Mouse (Mus musculus): ENCODE measurements at regions not wholly inside any gene's neighbourhood (a gene's known extent, or its start where the extent isn't known, plus 50 kb on each side); places are given as distances from the start of the nearest gene placed in this dataset.

GRCm38 (mm10) chr2:79096532-79097251 is 158.5 kb upstream of the Itga4 start:
- H3K4me3 ChIP-seq (ENCODE audit: insufficient read depth, low read length) = no peak overlapping the region
- H3K4me1 ChIP-seq (ENCODE audit: control insufficient read depth, insufficient read depth, low read length) = no peaks in the 10 kb centered on the region
- TF ChIP-seq CTCF (IDR thresholded peaks at IDR 0.05; ENCODE audit: borderline replicate concordance, insufficient read depth, low read length) (no peak), POLR2A (IDR thresholded peaks at IDR 0.05; ENCODE audit: low read depth, low read length) (no peak)
- no peak overlapping the region for H3K27ac ChIP-seq (ENCODE audit: insufficient read depth, low read length)

DNA sequence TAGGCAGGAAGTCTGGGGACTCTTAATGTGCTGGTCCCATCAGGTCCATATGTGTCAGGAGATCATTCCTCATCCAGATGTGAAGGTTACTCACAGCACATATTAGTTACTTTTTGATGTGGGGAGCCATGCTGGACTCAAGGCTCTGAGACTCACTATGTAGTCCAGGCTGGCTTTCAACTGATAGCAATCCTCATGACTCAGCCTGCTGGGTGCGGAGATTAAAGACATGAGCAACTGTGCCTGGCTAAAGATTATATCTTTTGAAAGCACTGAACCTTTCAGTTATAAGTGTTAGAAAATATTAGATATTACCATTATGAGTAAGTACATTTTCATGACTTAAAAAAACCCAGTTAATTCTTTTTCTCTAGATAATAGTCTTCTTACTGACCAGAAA is 155.6 kb upstream of the Itga4 start:
- no peak for TF ChIP-seq POLR2A (IDR thresholded peaks at IDR 0.05; ENCODE audit: low read depth, low read length)
- no peak for TF ChIP-seq CTCF (IDR thresholded peaks at IDR 0.05; ENCODE audit: borderline replicate concordance, insufficient read depth, low read length)
- no peak overlapping the region for H3K27ac ChIP-seq (ENCODE audit: insufficient read depth, low read length)

DNA sequence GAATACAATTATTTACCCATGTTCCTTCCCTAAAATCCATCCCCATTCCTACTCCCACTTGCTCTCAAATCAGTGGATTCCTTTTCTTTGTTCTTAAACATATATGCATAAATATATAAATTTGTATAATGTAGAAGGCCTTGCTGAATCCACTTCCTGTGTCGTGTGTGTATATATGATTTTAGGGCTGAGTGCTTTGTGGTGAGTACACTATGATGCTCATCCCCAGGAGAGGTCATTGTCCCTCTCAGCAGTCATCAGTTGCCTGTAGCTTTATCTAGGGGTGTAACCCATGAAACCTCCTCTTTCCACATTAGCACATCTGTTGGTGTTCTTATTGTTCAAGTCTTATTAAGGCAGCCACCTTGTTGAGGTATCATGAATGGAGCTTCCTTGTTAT is 143.6 kb upstream of the Itga4 start:
- Histone ChIP-seq H3K4me1 (ENCODE audit: control insufficient read depth, insufficient read depth, low read length) (no peaks in the 10 kb centered on the region), H3K27ac (ENCODE audit: insufficient read depth, low read length) (no peak overlapping the region)
- TF ChIP-seq CTCF (IDR thresholded peaks at IDR 0.05; ENCODE audit: borderline replicate concordance, insufficient read depth, low read length) (no peak), POLR2A (IDR thresholded peaks at IDR 0.05; ENCODE audit: low read depth, low read length) (no peak)

More for the DNA sequence above, 155.6 kb upstream of the Itga4 start:
- Histone ChIP-seq H3K4me1 (ENCODE audit: control insufficient read depth, insufficient read depth, low read length) (no peaks in the 10 kb centered on the region), H3K4me3 (ENCODE audit: insufficient read depth, low read length) (no peak overlapping the region)

GRCm38 (mm10) chr2:79112076-79112475 is 143.2 kb upstream of the Itga4 start:
- Histone ChIP-seq H3K4me3 (ENCODE audit: insufficient read depth, low read length) (no peak overlapping the region), H3K4me1 (ENCODE audit: control insufficient read depth, insufficient read depth, low read length) (no peaks in the 10 kb centered on the region), H3K27ac (ENCODE audit: insufficient read depth, low read length) (no peak overlapping the region)
- TF ChIP-seq CTCF (IDR thresholded peaks at IDR 0.05; ENCODE audit: borderline replicate concordance, insufficient read depth, low read length) (no peak), POLR2A (IDR thresholded peaks at IDR 0.05; ENCODE audit: low read depth, low read length) (no peak)

More for the DNA sequence above, 143.6 kb upstream of the Itga4 start:
- H3K4me3 ChIP-seq (ENCODE audit: insufficient read depth, low read length) = no peak overlapping the region

DNA sequence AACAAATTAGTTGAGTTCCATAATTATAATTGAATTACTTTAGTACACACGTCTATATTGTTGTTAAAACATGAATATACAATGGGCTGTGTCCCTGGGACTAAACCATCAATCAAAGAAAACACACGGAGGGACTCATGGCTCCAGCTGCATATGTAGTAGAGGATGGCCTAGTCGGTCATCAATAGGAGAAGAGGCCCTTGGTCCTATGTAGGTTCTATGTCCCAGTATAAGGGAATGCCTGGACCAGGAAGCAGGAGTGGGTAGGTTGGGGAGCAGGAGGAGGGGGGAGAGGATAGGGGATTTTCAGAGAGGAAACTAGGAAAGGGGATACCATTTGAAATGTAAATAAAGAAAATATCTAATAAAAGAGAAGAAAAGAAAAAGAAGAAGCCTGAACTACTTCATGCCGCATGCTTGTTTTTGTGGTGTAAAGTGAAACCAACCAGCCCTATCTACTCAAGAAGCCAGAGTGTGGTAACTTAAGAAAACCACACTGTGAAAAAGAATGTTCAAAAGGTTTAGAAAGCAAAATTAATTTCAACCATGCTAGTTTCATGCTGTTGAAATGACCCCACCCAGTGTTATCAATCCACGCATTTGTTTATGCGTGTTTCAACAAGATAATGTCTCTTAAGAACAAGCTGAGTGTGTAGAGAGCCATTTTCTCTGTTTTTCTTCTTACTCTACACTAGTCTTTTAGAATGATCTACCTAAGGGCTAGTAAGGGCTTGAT is 134.4 kb upstream of the Itga4 start:
- Histone ChIP-seq H3K27ac (ENCODE audit: insufficient read depth, low read length) (no peak overlapping the region), H3K4me3 (ENCODE audit: insufficient read depth, low read length) (no peak overlapping the region)
- TF ChIP-seq CTCF (IDR thresholded peaks at IDR 0.05; ENCODE audit: borderline replicate concordance, insufficient read depth, low read length) (no peak), POLR2A (IDR thresholded peaks at IDR 0.05; ENCODE audit: low read depth, low read length) (no peak)

DNA sequence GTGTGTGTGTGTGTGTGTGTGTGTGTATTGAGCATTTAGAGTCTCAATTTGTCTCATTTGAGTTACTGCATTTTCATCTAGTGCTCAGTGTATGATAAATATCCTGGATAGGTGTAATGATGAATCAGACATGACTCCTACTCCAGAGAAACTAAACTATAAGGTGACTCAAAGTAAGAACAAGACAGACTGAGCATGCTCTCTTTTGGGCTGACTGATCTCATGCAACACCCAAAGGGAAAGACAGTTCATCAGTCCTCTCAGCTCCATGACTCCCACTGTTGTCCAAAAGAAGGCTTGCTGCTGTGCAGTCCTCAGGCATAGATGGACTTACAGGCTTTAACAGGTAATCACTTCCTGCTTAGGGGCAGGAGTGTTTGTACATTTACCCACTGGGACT is 132.7 kb upstream of the Itga4 start:
- no peak overlapping the region for H3K4me3 ChIP-seq (ENCODE audit: insufficient read depth, low read length)
- no peak overlapping the region for H3K27ac ChIP-seq (ENCODE audit: insufficient read depth, low read length)
- H3K4me1 ChIP-seq (ENCODE audit: control insufficient read depth, insufficient read depth, low read length) = no peaks in the 10 kb centered on the region
- TF ChIP-seq POLR2A (IDR thresholded peaks at IDR 0.05; ENCODE audit: low read depth, low read length) = no peak
- TF ChIP-seq CTCF (IDR thresholded peaks at IDR 0.05; ENCODE audit: borderline replicate concordance, insufficient read depth, low read length) = no peak

More for the DNA sequence above, 134.4 kb upstream of the Itga4 start:
- H3K4me1 ChIP-seq (ENCODE audit: control insufficient read depth, insufficient read depth, low read length) = no peaks in the 10 kb centered on the region

DNA sequence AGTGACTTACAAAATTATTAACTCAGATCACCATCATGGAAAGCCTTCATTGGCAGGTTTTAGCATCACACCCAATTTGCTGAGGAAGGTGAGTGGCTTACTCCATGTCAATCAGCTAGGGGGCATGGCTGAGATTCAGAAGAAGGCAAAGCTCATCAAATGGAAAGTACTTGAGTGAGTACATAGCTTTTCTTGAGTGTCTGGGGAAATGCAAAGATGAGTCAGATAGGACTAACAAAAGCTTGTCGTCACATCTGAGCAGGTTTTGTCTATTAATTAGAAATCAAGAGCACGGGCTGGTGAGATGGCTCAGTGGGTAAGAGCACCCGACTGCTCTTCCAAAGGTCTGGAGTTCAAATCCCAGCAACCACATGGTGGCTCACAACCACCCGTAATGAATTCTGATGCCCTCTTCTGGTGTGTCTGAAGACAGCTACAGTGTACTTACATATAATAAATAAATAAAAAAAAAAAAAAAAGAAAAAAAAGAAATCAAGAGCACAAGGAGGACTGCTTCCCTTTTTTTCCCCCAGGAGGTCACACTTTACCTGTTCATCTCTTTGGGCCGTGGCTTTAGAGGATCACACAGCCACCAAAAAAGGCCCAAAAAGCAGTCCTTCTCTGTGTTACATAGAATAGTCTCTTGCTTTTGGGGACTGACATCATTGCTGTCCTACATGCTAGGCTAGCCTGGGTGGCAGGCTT is 130.8 kb upstream of the Itga4 start:
- no peaks in the 10 kb centered on the region for H3K4me1 ChIP-seq (ENCODE audit: control insufficient read depth, insufficient read depth, low read length)
- TF ChIP-seq CTCF (IDR thresholded peaks at IDR 0.05; ENCODE audit: borderline replicate concordance, insufficient read depth, low read length) (no peak), POLR2A (IDR thresholded peaks at IDR 0.05; ENCODE audit: low read depth, low read length) (no peak)
- H3K27ac ChIP-seq (ENCODE audit: insufficient read depth, low read length) = no peak overlapping the region
- no peak overlapping the region for H3K4me3 ChIP-seq (ENCODE audit: insufficient read depth, low read length)

DNA sequence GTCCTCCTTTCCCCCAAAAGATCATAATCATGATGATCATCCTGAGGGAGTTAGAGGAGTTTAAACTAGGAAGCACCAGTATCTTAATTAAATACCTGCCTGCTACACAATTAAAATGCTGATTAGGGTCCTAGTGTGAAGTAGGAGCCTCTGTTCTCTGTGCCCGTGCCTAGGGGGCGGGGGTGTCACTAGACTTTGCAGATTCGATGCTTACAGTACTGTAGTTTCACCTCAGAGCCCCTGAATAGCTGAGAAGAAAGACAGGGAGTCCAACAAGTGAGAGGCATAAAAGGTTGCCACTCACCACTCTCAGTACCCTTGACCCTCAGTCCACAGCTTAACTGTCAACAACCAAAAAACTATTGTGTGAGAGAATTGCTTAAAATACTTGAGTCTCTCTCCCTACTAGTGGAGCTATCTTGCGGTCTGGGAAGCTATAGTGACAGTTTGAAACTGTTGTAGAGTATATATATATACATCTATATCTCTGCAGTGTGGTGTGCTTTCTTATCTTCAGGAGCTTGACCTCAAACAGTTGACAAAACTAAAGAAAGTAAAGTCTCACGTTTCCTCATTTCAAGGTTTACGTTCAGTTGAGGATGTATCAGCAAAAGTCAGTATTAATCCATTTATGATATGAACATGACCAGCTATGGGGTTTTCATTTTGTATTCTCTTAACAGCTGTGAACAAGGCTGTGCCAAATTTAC is 128.9 kb upstream of the Itga4 start:
- H3K27ac ChIP-seq (ENCODE audit: insufficient read depth, low read length) = no peak overlapping the region
- no peak overlapping the region for H3K4me3 ChIP-seq (ENCODE audit: insufficient read depth, low read length)
- TF ChIP-seq POLR2A (IDR thresholded peaks at IDR 0.05; ENCODE audit: low read depth, low read length) (no peak), CTCF (IDR thresholded peaks at IDR 0.05; ENCODE audit: borderline replicate concordance, insufficient read depth, low read length) (no peak)
- no peaks in the 10 kb centered on the region for H3K4me1 ChIP-seq (ENCODE audit: control insufficient read depth, insufficient read depth, low read length)

DNA sequence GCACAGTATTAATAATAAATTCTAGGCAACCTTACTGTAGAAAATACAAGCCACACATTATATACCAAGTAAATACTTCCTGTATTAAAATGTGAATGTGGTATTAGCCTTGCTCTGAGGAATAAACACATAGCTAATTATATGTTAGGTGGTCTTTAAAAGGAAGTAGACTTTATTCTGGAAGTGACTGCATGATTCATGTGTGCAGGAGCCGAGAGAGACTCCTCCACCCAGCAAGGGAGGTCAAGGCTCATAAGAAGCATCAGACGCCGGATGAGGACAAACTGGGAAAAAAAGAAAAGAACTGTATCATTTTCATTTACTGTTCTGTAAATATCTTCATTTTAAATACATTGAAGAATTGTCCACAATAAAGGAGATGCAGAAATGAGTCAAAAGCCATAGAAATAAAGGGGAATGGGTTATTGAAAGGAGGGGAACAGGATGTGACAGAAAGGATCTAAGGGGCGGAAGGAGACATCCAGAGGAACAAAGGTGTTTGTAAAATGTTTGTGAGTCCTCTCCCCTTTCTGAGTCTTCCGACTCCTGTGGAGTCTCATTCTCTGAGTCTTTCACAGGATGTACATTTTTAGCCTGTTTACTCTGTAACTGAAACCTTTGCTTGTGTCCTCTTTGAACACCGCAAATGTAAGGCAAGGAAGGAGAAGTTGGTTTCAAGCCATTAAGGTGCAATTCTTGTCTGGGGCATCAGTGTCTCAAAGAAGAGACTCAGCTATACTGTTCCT is 128.1 kb upstream of the Itga4 start:
- no peaks in the 10 kb centered on the region for H3K4me1 ChIP-seq (ENCODE audit: control insufficient read depth, insufficient read depth, low read length)
- no peak overlapping the region for H3K4me3 ChIP-seq (ENCODE audit: insufficient read depth, low read length)
- TF ChIP-seq CTCF (IDR thresholded peaks at IDR 0.05; ENCODE audit: borderline replicate concordance, insufficient read depth, low read length) (no peak), POLR2A (IDR thresholded peaks at IDR 0.05; ENCODE audit: low read depth, low read length) (no peak)
- no peak overlapping the region for H3K27ac ChIP-seq (ENCODE audit: insufficient read depth, low read length)

Data from embryonic fibroblast, embryonic 13.5 days (primary cell).